Mouse (Mus musculus) MEL (cell line): ENCODE measurements around the gene Ints12. TPM values are rescaled to one million over a fixed set of nuclear protein-coding genes. Genes with fewer than 3 reads are reported as not detected.

Source experiments
- DNase-seq: peaks from one replicate; pipeline ENCODE4 v3.0.0; 2011; ENCODE audit warnings: low read depth, low spot score
- H3K27ac ChIP-seq: 2 replicates; pipeline ENCODE4 v1.5.1; 2012; ENCODE audit warnings: low read depth, mild to moderate bottlenecking, control low read depth, low read length, moderate library complexity; ENCODE audit not compliant: control insufficient read depth
- H3K27me3 ChIP-seq, 2 experiments: fragments of 150-350 bp in 1 of 2; sonication (generic) in 1 of 2; 2 replicates each; pipeline ENCODE4 v1.6.1; 2012; ENCODE audit warnings: low read length in 2 of 2, mild to moderate bottlenecking in 2 of 2, improper control_type of control experiment in 1 of 2, moderate library complexity in 1 of 2; ENCODE audit not compliant: insufficient read depth in 2 of 2, control insufficient read depth in 1 of 2
- H3K36me3 ChIP-seq, 2 experiments: 2 replicates each; pipeline ENCODE4 v1.6.1; 2012 to 2014; ENCODE audit warnings: low read length in 2 of 2, improper control_type of control experiment in 1 of 2, inconsistent platforms in 1 of 2, mild to moderate bottlenecking in 1 of 2; ENCODE audit not compliant: insufficient read depth in 2 of 2, control insufficient read depth in 1 of 2
- H3K4me1 ChIP-seq, 2 experiments: fragments of 150-350 bp in 1 of 2; sonication (generic) in 1 of 2; 2 replicates each; pipeline ENCODE4 v1.6.1; 2012; ENCODE audit warnings: low read length in 2 of 2, improper control_type of control experiment in 1 of 2, mild to moderate bottlenecking in 1 of 2; ENCODE audit not compliant: insufficient read depth in 2 of 2, control insufficient read depth in 1 of 2
- H3K4me3 ChIP-seq, 2 experiments: fragments of 150-350 bp in 1 of 2; sonication (generic) in 1 of 2; 2 replicates each; pipeline ENCODE4 v1.5.1; 2012; ENCODE audit warnings: low read depth in 2 of 2, low read length in 2 of 2, mild to moderate bottlenecking in 2 of 2, moderate library complexity in 2 of 2, control low read depth in 1 of 2, improper control_type of control experiment in 1 of 2; ENCODE audit not compliant: control insufficient read depth in 1 of 2, insufficient read depth in 1 of 2
- H3K79me2 ChIP-seq: 2 replicates; pipeline ENCODE4 v1.6.1; 2012; ENCODE audit warnings: mild to moderate bottlenecking, low read length, moderate library complexity; ENCODE audit not compliant: control insufficient read depth, poor library complexity, insufficient read depth
- H3K9ac ChIP-seq: 2 replicates; pipeline ENCODE4 v1.6.1; 2012; ENCODE audit warnings: low read depth, mild to moderate bottlenecking, control low read depth, low read length, moderate library complexity; ENCODE audit not compliant: control insufficient read depth, poor library complexity, severe bottlenecking
- H3K9me3 ChIP-seq: fragments of 150-350 bp; sonication (generic); replicated peaks from 2 replicates; pipeline ENCODE4 v1.6.1; 2012; ENCODE audit warnings: mild to moderate bottlenecking, low read length, improper control_type of control experiment, moderate library complexity; ENCODE audit not compliant: insufficient read depth
- BHLHE40 ChIP-seq: IDR thresholded peaks from 2 replicates; pipeline ENCODE4 v1.6.1; 2012; ENCODE audit warnings: low read depth, mild to moderate bottlenecking, inconsistent platforms, low read length, improper control_type of control experiment, borderline replicate concordance
- CHD2 ChIP-seq: IDR thresholded peaks from 2 replicates; pipeline ENCODE4 v1.6.1; 2011; ENCODE audit warnings: low read length, improper control_type of control experiment
- CTCF ChIP-seq, 3 experiments: IDR thresholded peaks in 2 of 3; conservative IDR thresholded peaks in 1 of 3; 2 replicates each; pipeline ENCODE4 v1.5.1; 2011 to 2012; ENCODE audit warnings: low read length in 3 of 3, low read depth in 2 of 3, mild to moderate bottlenecking in 2 of 3, improper control_type of control experiment in 1 of 3, inconsistent platforms in 1 of 3, mixed read lengths in 1 of 3, moderate library complexity in 1 of 3; ENCODE audit not compliant: control insufficient read depth in 1 of 3, insufficient read depth in 1 of 3, poor library complexity in 1 of 3, severe bottlenecking in 1 of 3
- E2F4 ChIP-seq: IDR thresholded peaks from 2 replicates; pipeline ENCODE4 v1.6.1; 2011; ENCODE audit warnings: low read depth, low read length, improper control_type of control experiment, borderline replicate concordance
- EP300 ChIP-seq, 2 experiments: IDR thresholded peaks; 2 replicates each; pipeline ENCODE4 v1.6.1; 2011; ENCODE audit warnings: improper control_type of control experiment in 2 of 2, low read length in 2 of 2, low read depth in 1 of 2, mild to moderate bottlenecking in 1 of 2
- GATA1 ChIP-seq: IDR thresholded peaks from 2 replicates; pipeline ENCODE4 v1.6.1; 2011; ENCODE audit warnings: low read depth, low read length, improper control_type of control experiment
- HCFC1 ChIP-seq: IDR thresholded peaks from 2 replicates; pipeline ENCODE4 v1.6.1; 2012; ENCODE audit warnings: low read depth, mild to moderate bottlenecking, inconsistent platforms, low read length, improper control_type of control experiment, moderate library complexity
- KAT2A ChIP-seq: conservative IDR thresholded peaks from 2 replicates; pipeline ENCODE4 v1.6.1; 2012; ENCODE audit warnings: low read depth, low read length, improper control_type of control experiment, inconsistent platforms
- MAZ ChIP-seq: IDR thresholded peaks from 2 replicates; pipeline ENCODE4 v1.6.1; 2012; ENCODE audit warnings: low read depth, mild to moderate bottlenecking, inconsistent platforms, low read length, improper control_type of control experiment
- MEF2A ChIP-seq: IDR thresholded peaks from 2 replicates; pipeline ENCODE4 v1.6.1; 2014; ENCODE audit warnings: low read depth, mild to moderate bottlenecking, inconsistent platforms, low read length, improper control_type of control experiment; ENCODE audit not compliant: poor library complexity, insufficient replicate concordance, severe bottlenecking; ENCODE audit errors: extremely low read depth
- MXI1 ChIP-seq: IDR thresholded peaks from 2 replicates; pipeline ENCODE4 v1.6.1; 2011; ENCODE audit warnings: mild to moderate bottlenecking, low read depth, low read length, improper control_type of control experiment
- MYC ChIP-seq: IDR thresholded peaks from 2 replicates; pipeline ENCODE4 v1.6.1; 2011; ENCODE audit warnings: low read depth, mild to moderate bottlenecking, low read length, improper control_type of control experiment, moderate library complexity
- NELFE ChIP-seq: IDR thresholded peaks from 2 replicates; pipeline ENCODE4 v1.6.1; 2011; ENCODE audit warnings: low read depth, low read length, improper control_type of control experiment
- NRF1 ChIP-seq: IDR thresholded peaks from 2 replicates; pipeline ENCODE4 v1.6.1; 2014; ENCODE audit warnings: low read depth, mild to moderate bottlenecking, inconsistent platforms, low read length, improper control_type of control experiment, moderate library complexity; ENCODE audit not compliant: poor library complexity, insufficient read depth, severe bottlenecking
- POLR2A ChIP-seq, 2 experiments: IDR thresholded peaks; 2 replicates each; pipeline ENCODE4 v1.6.1; 2011 to 2012; ENCODE audit warnings: low read length in 2 of 2, mild to moderate bottlenecking in 2 of 2, control low read depth in 1 of 2, improper control_type of control experiment in 1 of 2, low read depth in 1 of 2, moderate library complexity in 1 of 2; ENCODE audit not compliant: control insufficient read depth in 1 of 2, insufficient read depth in 1 of 2, poor library complexity in 1 of 2
- POLR2AphosphoS2 ChIP-seq: IDR thresholded peaks from 2 replicates; pipeline ENCODE4 v1.6.1; 2011; ENCODE audit warnings: low read length, improper control_type of control experiment
- POLR2AphosphoS5 ChIP-seq: IDR thresholded peaks from 2 replicates; pipeline ENCODE4 v1.6.1; 2012; ENCODE audit warnings: low read depth, borderline replicate concordance, mild to moderate bottlenecking, inconsistent platforms, low read length, moderate library complexity, mixed read lengths
- RCOR1 ChIP-seq: IDR thresholded peaks from 2 replicates; pipeline ENCODE4 v1.6.1; 2012; ENCODE audit warnings: low read depth, mild to moderate bottlenecking, inconsistent platforms, low read length, improper control_type of control experiment
- SMC3 ChIP-seq: IDR thresholded peaks from 2 replicates; pipeline ENCODE4 v1.6.1; 2011; ENCODE audit warnings: low read depth, low read length, improper control_type of control experiment
- TAL1 ChIP-seq: IDR thresholded peaks from 2 replicates; pipeline ENCODE4 v1.6.1; 2012; ENCODE audit warnings: mild to moderate bottlenecking, inconsistent platforms, low read length, moderate library complexity, mixed read lengths
- TBP ChIP-seq: IDR thresholded peaks from 2 replicates; pipeline ENCODE4 v1.8.0; 2011; ENCODE audit warnings: low read depth, low read length, improper control_type of control experiment
- TCF12 ChIP-seq: IDR thresholded peaks from 2 replicates; pipeline ENCODE4 v1.6.1; 2014; ENCODE audit warnings: low read depth, mild to moderate bottlenecking, inconsistent platforms, low read length, improper control_type of control experiment, moderate library complexity
- UBTF ChIP-seq: IDR thresholded peaks from 2 replicates; pipeline ENCODE4 v1.6.1; 2012; ENCODE audit warnings: low read depth, mild to moderate bottlenecking, inconsistent platforms, low read length, improper control_type of control experiment, moderate library complexity, borderline replicate concordance; ENCODE audit not compliant: insufficient read depth
- USF2 ChIP-seq, 2 experiments: IDR thresholded peaks; 2 replicates each; pipeline ENCODE4 v1.6.1; 2011 to 2012; ENCODE audit warnings: improper control_type of control experiment in 2 of 2, low read length in 2 of 2, borderline replicate concordance in 1 of 2, inconsistent platforms in 1 of 2, low read depth in 1 of 2, mild to moderate bottlenecking in 1 of 2; ENCODE audit not compliant: insufficient read depth in 1 of 2
- ZC3H11A ChIP-seq: IDR thresholded peaks from 2 replicates; pipeline ENCODE4 v1.6.1; 2012; ENCODE audit warnings: low read depth, mild to moderate bottlenecking, inconsistent platforms, low read length, improper control_type of control experiment
- ZMIZ1 ChIP-seq: IDR thresholded peaks from 2 replicates; pipeline ENCODE4 v1.6.1; 2012; ENCODE audit warnings: low read depth, mild to moderate bottlenecking, inconsistent platforms, low read length, improper control_type of control experiment, moderate library complexity
- ZNF384 ChIP-seq: IDR thresholded peaks from 2 replicates; pipeline ENCODE4 v1.6.1; 2012; ENCODE audit warnings: low read depth, mild to moderate bottlenecking, inconsistent platforms, low read length, improper control_type of control experiment
- polyA plus RNA-seq, 2 experiments: library from polyadenylated mRNA; stranded (reverse) in 1 of 2; unstranded in 1 of 2; fragments of >175 nt in 1 of 2; fragments of >200 nt in 1 of 2; gene quantifications; 2 replicates each; pipeline versions ENCODE4 v1.2.1 to v1.2.4; 2012; ENCODE audit warnings: low replicate concordance in 2 of 2, low read depth in 1 of 2; ENCODE audit not compliant: insufficient read length in 2 of 2, insufficient read depth in 1 of 2, missing spikeins in 1 of 2
- total RNA-seq: library from RNA; depleted of rRNA; stranded (reverse); fragments of 300-350 nt; gene quantifications from 2 replicates; pipeline ENCODE4 v1.2.3, GENCODE M21; 2012

Gene Ints12
- total and polyA plus RNA-seq, 3 experiments: 13.8 to 15.2 TPM; not detected in 1

- Histone ChIP-seq H3K9me3 (no peaks in the 10 kb centered on the region), H3K4me3 (peak overlapping the region in 1 of 2 experiments; percentile 16; a peak in 1 of 4 replicates), H3K4me1 (peaks cover 0 to 3% of the 10 kb centered on the region in 2 experiments; a peak in 3 of 4 replicates), H3K79me2 (no peaks in the 10 kb centered on the region), H3K27ac (no peak overlapping the region), H3K27me3 (no peaks in the 10 kb centered on the region), H3K36me3 (peaks cover 0 to 4% of the 10 kb centered on the region in 2 experiments; a peak in 2 of 4 replicates), H3K9ac (no peak overlapping the region)
- TF ChIP-seq EP300 (IDR thresholded peaks at IDR 0.05; ENCODE audit: low read depth in 1 of 2, low read length in 2 of 2) (peak; percentile 66 to 70; a peak in 3 of 4 replicates), GATA1 (peak; percentile 82), POLR2AphosphoS2 (no peak), USF2 (IDR thresholded peaks at IDR 0.05; ENCODE audit: borderline replicate concordance in 1 of 2, insufficient read depth in 1 of 2, low read depth in 1 of 2, low read length in 2 of 2) (no peak), MXI1 (no peak), TAL1 (peak; percentile 29; the same call in 1 of the 2 replicates), ZNF384 (peak; percentile 82), NELFE (no peak), KAT2A (no peak), TCF12 (peak; percentile 82), RCOR1 (no peak), MEF2A (no peak)
- DNase-seq: peak; percentile 44
Observed at GRCm38 (mm10) chr3:133151629-133152028, 60.0 kb downstream of the Ints12 start.

- TF ChIP-seq BHLHE40 (no peak), SMC3 (no peak), MAZ (no peak), CHD2 (no peak), NRF1 (no peak), EP300 (IDR thresholded peaks at IDR 0.05; ENCODE audit: low read depth in 1 of 2, low read length in 2 of 2) (no peak), MYC (no peak), CTCF (IDR thresholded peaks at IDR 0.05 in 2 of 3, conservative IDR thresholded peaks at IDR 0.05 in 1 of 3; ENCODE audit: control insufficient read depth in 1 of 3, insufficient read depth in 1 of 3, low read depth in 2 of 3, low read length in 3 of 3, poor library complexity in 1 of 3, severe bottlenecking in 1 of 3) (no peak), POLR2AphosphoS5 (no peak), KAT2A (no peak), HCFC1 (no peak), ZMIZ1 (no peak), TBP (no peak), ZNF384 (no peak), UBTF (no peak), GATA1 (no peak), E2F4 (no peak), MXI1 (no peak), POLR2A (IDR thresholded peaks at IDR 0.05; ENCODE audit: control insufficient read depth in 1 of 2, insufficient read depth in 1 of 2, low read depth in 1 of 2, low read length in 2 of 2, poor library complexity in 1 of 2) (no peak), ZC3H11A (no peak)
- no peaks in the 10 kb centered on the region for H3K27me3 ChIP-seq
- no peaks in the 10 kb centered on the region for H3K9me3 ChIP-seq
- H3K36me3 ChIP-seq: peaks cover 0 to 4% of the 10 kb centered on the region in 2 experiments; a peak in 2 of 4 replicates
- no peak overlapping the region for H3K27ac ChIP-seq
- peaks cover 0 to 3% of the 10 kb centered on the region in 2 experiments; a peak in 3 of 4 replicates for H3K4me1 ChIP-seq
- no peak for DNase-seq
- H3K9ac ChIP-seq: no peak overlapping the region
- H3K79me2 ChIP-seq: no peaks in the 10 kb centered on the region
- no peak overlapping the region for H3K4me3 ChIP-seq
Observed at GRCm38 (mm10) chr3:133152831-133153230, 61.2 kb downstream of the Ints12 start.
